Mouse (Mus musculus): ENCODE data around the gene Scaper.

The Scaper gene

GRCm38 (mm10) chr9:55539006-55539405 is 398.9 kb downstream of the Scaper start:
- DNase-seq = no peak

GRCm38 (mm10) chr9:55538377-55538776 is 399.5 kb downstream of the Scaper start, which contains the start of gene Isl2:
TSS of gene Isl2 (plus strand) at chr9:55538672.
- no peak for DNase-seq

GRCm38 (mm10) chr9:55535907-55536306 is 402.0 kb downstream of the Scaper start:
- DNase-seq = peak; percentile 27 to 33

GRCm38 (mm10) chr9:55525716-55526115 is 412.2 kb downstream of the Scaper start:
- no peak for DNase-seq

- peak; percentile 94 to 98 for DNase-seq
These were observed 425.8 kb downstream of the Scaper start, which contains the start of gene Etfa for GRCm38 (mm10) chr9:55512027-55512543. TSS of gene Etfa (minus strand) at chr9:55512243.

- no peak for DNase-seq
These were observed 426.4 kb downstream of the Scaper start for GRCm38 (mm10) chr9:55511521-55511993.

GRCm38 (mm10) chr9:55510651-55511235 is 427.2 kb downstream of the Scaper start:
- DNase-seq = no peak

- no peak for DNase-seq
These were observed 428.2 kb downstream of the Scaper start for GRCm38 (mm10) chr9:55509731-55510130.

- no peak for DNase-seq
These were observed 429.2 kb downstream of the Scaper start for GRCm38 (mm10) chr9:55508701-55509100.

GRCm38 (mm10) chr9:55507922-55508321 is 430.0 kb downstream of the Scaper start:
- DNase-seq = no peak
